ENCODE assay signal across 16 mouse cellular contexts in the genomic region with DNA sequence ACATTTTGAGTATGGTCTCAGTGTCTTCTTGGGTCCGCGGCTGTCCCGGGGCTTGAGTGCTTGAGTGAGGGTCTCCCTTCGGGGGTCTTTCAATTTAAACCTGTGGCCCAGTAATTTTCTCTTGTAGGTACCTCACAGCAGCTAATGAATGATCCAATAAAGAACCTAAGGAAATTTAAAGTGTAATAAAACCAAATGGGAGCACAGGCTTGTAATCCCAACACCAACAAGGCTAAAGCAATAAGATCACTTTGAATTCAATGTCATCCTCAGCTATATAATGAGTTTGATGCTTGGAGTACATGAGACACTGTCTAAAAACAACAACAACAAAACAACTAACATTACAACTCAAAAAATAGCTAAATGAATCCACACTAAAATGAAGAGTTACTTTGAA. TPM values are rescaled to one million over a fixed set of nuclear protein-coding genes. Genes with fewer than 3 reads are reported as not detected.
DNase-seq lines count a peak whose midpoint lies in the region; TF ChIP-seq lines count a peak whose summit lies in the region.
"Had no signal": no experiment of that assay in that cellular context is flagged by ENCODE, and none has a peak within 500 bp of the region (broad histone marks: within the 10 kb centered on the region; RNA-seq: fewer than 3 reads in every experiment).

No protein-coding gene starts in this region.

- no peak overlapping the region for H3K4me3 ChIP-seq in liver, adult 2 months (ENCODE audit: insufficient read depth, low read depth, low read length)

- H3K36me3 ChIP-seq in liver, adult 2 months (ENCODE audit: control insufficient read depth, insufficient read depth, low read length) = no peaks in the 10 kb centered on the region; the same call in 1 of the 2 replicates
- H3K36me3 ChIP-seq: G1E had no signal

- H3K9ac ChIP-seq in liver, adult 2 months (ENCODE audit: low read depth, low read length) = no peak overlapping the region

- TF ChIP-seq CTCF in liver, adult 2 months (IDR thresholded peaks at IDR 0.05; ENCODE audit: low read depth, low read length) = peak; percentile 15; the same call in 1 of the 2 replicates

- peak overlapping the region; percentile 67 for H3K27ac ChIP-seq in liver, adult 2 months (replicated peaks; ENCODE audit: insufficient read depth, low read depth, low read length)

- TF ChIP-seq POLR2A in liver, adult 2 months (IDR thresholded peaks at IDR 0.05; ENCODE audit: extremely low read depth, insufficient read depth, low read length) = no peak; the same call in 1 of the 2 replicates

- peak; percentile 94 for DNase-seq in liver, adult 2 months (ENCODE audit: extremely low read depth, low read depth, low spot score)
- DNase-seq in liver = no peak
- DNase-seq: adrenal gland, adult 2 months; adrenal gland, adult 8-10 months; adrenal gland, postnatal 10 days; adrenal gland, postnatal 14 days; adrenal gland, postnatal 25 days; adrenal gland, postnatal 36 days; B cell, adult 2 months; cerebellum, adult 11 months; cerebellum, adult 11-12 months; cerebellum, adult 18-20 months; cerebellum, adult 2 months had no signal

- H3K27me3 ChIP-seq in liver, adult 2 months (ENCODE audit: control insufficient read depth, insufficient read depth, low read length) = no peaks in the 10 kb centered on the region
- H3K27me3 ChIP-seq: CH12.LX, Patski had no signal

- H3K79me2 ChIP-seq in liver, adult 2 months (ENCODE audit: control insufficient read depth, insufficient read depth, low read length) = no peaks in the 10 kb centered on the region

- 88% methylated on average over 4 of the region's 4 CpGs for WGBS in liver, adult 2 months

- H3K4me1 ChIP-seq in liver, adult 2 months (ENCODE audit: control insufficient read depth, insufficient read depth, low read length) = peaks cover 15% of the 10 kb centered on the region

RNA-seq across cellular contexts. Expression of a gene that starts 36.2 kb away (rescaled TPM):
- 7.9 and 12.2 TPM in 2 replicates for total RNA-seq in liver, adult 2 months (2014; rRNA removed)
- polyA plus RNA-seq in liver, adult 2 months (2012; rRNA removed) = 4.2 and 4.3 TPM in 2 replicates
